Mouse (Mus musculus): Measurements from ENCODE around the gene 3830406C13Rik. TPM values are rescaled to one million over a fixed set of nuclear protein-coding genes. Genes with fewer than 3 reads are reported as not detected.
"Not testable (repeated sequence)": the region's sequence is repeated elsewhere in the genome, so short reads cannot be mapped to it uniquely, and the experiment has no call there.

3830406C13Rik gene
- total RNA-seq (2012; rRNA removed) = 4.7 and 8.3 TPM in 2 replicates

DNA sequence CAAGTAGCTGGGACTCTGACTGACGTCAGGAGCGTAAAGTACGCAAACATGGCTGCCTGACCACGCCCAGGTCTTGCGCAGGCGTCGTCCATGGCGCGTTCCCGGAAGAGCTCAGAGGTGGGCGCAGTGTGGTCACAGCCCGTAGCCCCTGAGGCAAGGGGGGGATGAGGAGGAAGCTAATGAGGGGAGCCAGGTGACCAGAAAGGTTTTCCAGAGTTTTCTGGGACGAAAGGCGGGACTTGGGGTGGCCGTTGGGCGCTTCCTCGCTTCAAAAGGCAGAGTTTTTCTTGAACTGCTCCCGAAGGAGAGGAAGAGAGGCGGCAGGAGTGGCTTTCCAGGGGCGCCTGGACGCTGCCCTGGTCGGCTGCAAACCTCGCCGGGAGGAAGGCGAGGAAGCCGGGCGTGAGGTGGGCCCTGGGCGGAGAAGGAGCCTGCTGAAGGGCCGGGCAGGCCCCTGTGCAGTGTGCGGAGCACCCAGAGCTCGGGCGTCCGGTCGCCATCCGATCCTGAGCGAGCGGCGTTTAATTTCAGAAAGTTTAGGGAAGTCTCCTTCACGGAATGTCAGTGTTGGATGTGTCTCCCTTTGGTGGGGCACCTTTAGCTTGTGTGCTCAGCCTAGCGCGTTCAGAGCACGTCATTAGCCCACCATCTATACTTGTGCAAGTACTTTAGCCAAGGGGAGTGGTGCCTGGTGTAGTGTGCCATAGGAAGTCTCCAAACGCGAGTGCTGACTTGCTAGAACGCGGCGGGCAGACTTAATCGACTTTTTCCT, at the start of gene 3830406C13Rik:
3830406C13Rik (plus strand) TSS at position 33 of the 772 bp plus-strand sequence.
- H3K4me3 ChIP-seq (ENCODE audit: insufficient read depth in 1 of 2, low read depth in 1 of 2, low read length in 2 of 2, poor library complexity in 1 of 2, severe bottlenecking in 1 of 2) = peak within 1 kb of the TSS; percentile 69 to 87
- in situ Hi-C loops (cut with MboI; ENCODE audit: low sequenced_read_pairs in 2 of 2, unreplicated experiment in 2 of 2) = no loop called here
- peak within 1 kb of the TSS; percentile 47 for H3K27ac ChIP-seq (ENCODE audit: insufficient read depth, low read depth, low read length, poor library complexity, severe bottlenecking)
- H3K9ac ChIP-seq (ENCODE audit: insufficient read depth, low read depth, low read length, poor library complexity, severe bottlenecking) = peak within 1 kb of the TSS; percentile 88
- TF ChIP-seq MAFK (IDR thresholded peaks at IDR 0.05; ENCODE audit: insufficient read depth, low read depth, low read length) (no peak), ZC3H11A (IDR thresholded peaks at IDR 0.05; ENCODE audit: borderline replicate concordance, low read depth, low read length) (no peak), CHD2 (IDR thresholded peaks at IDR 0.05; ENCODE audit: low read depth, low read length) (no peak), HCFC1 (IDR thresholded peaks at IDR 0.05; ENCODE audit: borderline replicate concordance, insufficient read depth, low read length) (no peak; the same call in 1 of the 2 replicates), ZNF384 (IDR thresholded peaks at IDR 0.05; ENCODE audit: low read depth, low read length) (no peak)
- H3K9me3 ChIP-seq (ENCODE audit: control insufficient read depth, insufficient read depth, low read depth, low read length) = no peaks in the 10 kb centered on the region
- DNase-seq (ENCODE audit: low read depth, low spot score) = peak; percentile 73
- H3K36me3 ChIP-seq (ENCODE audit: control insufficient read depth, insufficient read depth, low read length, poor library complexity, severe bottlenecking) = peaks cover 2% of the 10 kb centered on the region; the same call in 1 of the 2 replicates
- 0 out of 4 replicates have a peak, but pooled peaks cover 0 to 2% of the 10 kb centered on the region in 2 experiments for H3K4me1 ChIP-seq (ENCODE audit: control insufficient read depth in 2 of 2, insufficient read depth in 2 of 2, low read length in 2 of 2, poor library complexity in 1 of 2)

- Histone ChIP-seq H3K9ac (ENCODE audit: insufficient read depth, low read depth, low read length, poor library complexity, severe bottlenecking) (no peak overlapping the region), H3K36me3 (ENCODE audit: control insufficient read depth, insufficient read depth, low read length, poor library complexity, severe bottlenecking) (no peaks in the 10 kb centered on the region), H3K4me1 (ENCODE audit: control insufficient read depth in 2 of 2, insufficient read depth in 2 of 2, low read length in 2 of 2, poor library complexity in 1 of 2) (no peaks in the 10 kb centered on the region), H3K27ac (ENCODE audit: insufficient read depth, low read depth, low read length, poor library complexity, severe bottlenecking) (no peak overlapping the region), H3K9me3 (ENCODE audit: control insufficient read depth, insufficient read depth, low read depth, low read length) (no peaks in the 10 kb centered on the region), H3K4me3 (ENCODE audit: insufficient read depth in 1 of 2, low read depth in 1 of 2, low read length in 2 of 2, poor library complexity in 1 of 2, severe bottlenecking in 1 of 2) (no peak overlapping the region)
- TF ChIP-seq MAFK (IDR thresholded peaks at IDR 0.05; ENCODE audit: insufficient read depth, low read depth, low read length) = no peak
- TF ChIP-seq HCFC1 (IDR thresholded peaks at IDR 0.05; ENCODE audit: borderline replicate concordance, insufficient read depth, low read length) = no peak
- TF ChIP-seq ZC3H11A (IDR thresholded peaks at IDR 0.05; ENCODE audit: borderline replicate concordance, low read depth, low read length) = no peak
- TF ChIP-seq CHD2 (IDR thresholded peaks at IDR 0.05; ENCODE audit: low read depth, low read length) = no peak
- TF ChIP-seq ZNF384 (IDR thresholded peaks at IDR 0.05; ENCODE audit: low read depth, low read length) = no peak
- in situ Hi-C loops (cut with MboI; ENCODE audit: low sequenced_read_pairs in 2 of 2, unreplicated experiment in 2 of 2) = no loop called here
- DNase-seq (ENCODE audit: low read depth, low spot score) = no peak
Measured at GRCm38 (mm10) chr14:12243726-12244125, 40.2 kb upstream of the 3830406C13Rik start.

- TF ChIP-seq CHD2 (IDR thresholded peaks at IDR 0.05; ENCODE audit: low read depth, low read length) (peak; percentile 79), HCFC1 (IDR thresholded peaks at IDR 0.05; ENCODE audit: borderline replicate concordance, insufficient read depth, low read length) (no peak), ZC3H11A (IDR thresholded peaks at IDR 0.05; ENCODE audit: borderline replicate concordance, low read depth, low read length) (no peak)
- H3K4me3 ChIP-seq (ENCODE audit: insufficient read depth in 1 of 2, low read depth in 1 of 2, low read length in 2 of 2, poor library complexity in 1 of 2, severe bottlenecking in 1 of 2) = peak overlapping the region in 1 of 2 experiments; percentile 27; a peak in 1 of 4 replicates
- DNase-seq (ENCODE audit: low read depth, low spot score) = no peak
- no peak overlapping the region for H3K27ac ChIP-seq (ENCODE audit: insufficient read depth, low read depth, low read length, poor library complexity, severe bottlenecking)
- H3K4me1 ChIP-seq (ENCODE audit: control insufficient read depth in 2 of 2, insufficient read depth in 2 of 2, low read length in 2 of 2, poor library complexity in 1 of 2) = no peaks in the 10 kb centered on the region
- in situ Hi-C loops (cut with MboI; ENCODE audit: low sequenced_read_pairs in 2 of 2, unreplicated experiment in 2 of 2) = no loop called here
- no peak overlapping the region for H3K9ac ChIP-seq (ENCODE audit: insufficient read depth, low read depth, low read length, poor library complexity, severe bottlenecking)
- H3K36me3 ChIP-seq (ENCODE audit: control insufficient read depth, insufficient read depth, low read length, poor library complexity, severe bottlenecking) = no peaks in the 10 kb centered on the region
- H3K9me3 ChIP-seq (ENCODE audit: control insufficient read depth, insufficient read depth, low read depth, low read length) = no peaks in the 10 kb centered on the region
Measured at GRCm38 (mm10) chr14:12276031-12276430, 7.9 kb upstream of the 3830406C13Rik start.

- in situ Hi-C loops (cut with MboI; ENCODE audit: low sequenced_read_pairs in 2 of 2, unreplicated experiment in 2 of 2) = no loop called here
- 0 out of 4 replicates have a peak, but pooled peaks cover 0 to 2% of the 10 kb centered on the region in 2 experiments for H3K4me1 ChIP-seq (ENCODE audit: control insufficient read depth in 2 of 2, insufficient read depth in 2 of 2, low read length in 2 of 2, poor library complexity in 1 of 2)
- no peaks in the 10 kb centered on the region for H3K36me3 ChIP-seq (ENCODE audit: control insufficient read depth, insufficient read depth, low read length, poor library complexity, severe bottlenecking)
- H3K4me3 ChIP-seq (ENCODE audit: insufficient read depth in 1 of 2, low read depth in 1 of 2, low read length in 2 of 2, poor library complexity in 1 of 2, severe bottlenecking in 1 of 2) = peak within 1 kb of the TSS; percentile 69 to 87
- H3K27ac ChIP-seq (ENCODE audit: insufficient read depth, low read depth, low read length, poor library complexity, severe bottlenecking) = peak within 1 kb of the TSS; percentile 47
- H3K9ac ChIP-seq (ENCODE audit: insufficient read depth, low read depth, low read length, poor library complexity, severe bottlenecking) = peak within 1 kb of the TSS; percentile 88
- no peak for DNase-seq (ENCODE audit: low read depth, low spot score)
- no peaks in the 10 kb centered on the region for H3K9me3 ChIP-seq (ENCODE audit: control insufficient read depth, insufficient read depth, low read depth, low read length)
- TF ChIP-seq ZC3H11A (IDR thresholded peaks at IDR 0.05; ENCODE audit: borderline replicate concordance, low read depth, low read length) (no peak), CHD2 (IDR thresholded peaks at IDR 0.05; ENCODE audit: low read depth, low read length) (no peak), HCFC1 (IDR thresholded peaks at IDR 0.05; ENCODE audit: borderline replicate concordance, insufficient read depth, low read length) (no peak), ZNF384 (IDR thresholded peaks at IDR 0.05; ENCODE audit: low read depth, low read length) (no peak), MAFK (IDR thresholded peaks at IDR 0.05; ENCODE audit: insufficient read depth, low read depth, low read length) (no peak)
Measured at GRCm38 (mm10) chr14:12283641-12284040, 332 bp upstream of the 3830406C13Rik start, which contains the start of gene Gm49355. TSS of gene Gm49355 (plus strand) at chr14:12283976.

DNA sequence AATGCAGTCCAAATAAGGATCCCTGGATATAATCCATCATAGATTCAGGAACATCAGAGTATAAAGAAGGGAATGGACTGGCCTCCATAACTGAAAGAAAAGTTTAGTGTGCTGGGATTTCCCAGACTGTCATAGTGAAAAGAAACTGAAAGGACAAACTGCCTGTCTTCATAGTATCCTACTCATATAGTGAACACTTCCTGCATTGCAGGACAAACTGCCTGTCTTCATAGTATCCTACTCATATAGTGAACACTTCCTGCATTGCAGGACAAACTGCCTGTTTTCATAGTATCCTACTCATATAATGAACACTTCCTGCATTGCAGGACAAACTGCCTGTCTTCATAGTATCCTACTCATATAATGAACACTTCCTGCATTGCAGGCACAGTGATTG, 5.8 kb downstream of the 3830406C13Rik start:
- H3K4me1 ChIP-seq (ENCODE audit: control insufficient read depth in 2 of 2, insufficient read depth in 2 of 2, low read length in 2 of 2, poor library complexity in 1 of 2); H3K27ac ChIP-seq (ENCODE audit: insufficient read depth, low read depth, low read length, poor library complexity, severe bottlenecking); in situ Hi-C loops (cut with MboI; ENCODE audit: low sequenced_read_pairs in 2 of 2, unreplicated experiment in 2 of 2); H3K4me3 ChIP-seq (ENCODE audit: insufficient read depth in 1 of 2, low read depth in 1 of 2, low read length in 2 of 2, poor library complexity in 1 of 2, severe bottlenecking in 1 of 2); H3K9me3 ChIP-seq (ENCODE audit: control insufficient read depth, insufficient read depth, low read depth, low read length); H3K9ac ChIP-seq (ENCODE audit: insufficient read depth, low read depth, low read length, poor library complexity, severe bottlenecking); H3K36me3 ChIP-seq (ENCODE audit: control insufficient read depth, insufficient read depth, low read length, poor library complexity, severe bottlenecking); DNase-seq (ENCODE audit: low read depth, low spot score): not testable (repeated sequence)

All from ES-E14 (cell line).